Comparison of ENCODE assay signal across 11 mouse cellular contexts in the genomic region with DNA sequence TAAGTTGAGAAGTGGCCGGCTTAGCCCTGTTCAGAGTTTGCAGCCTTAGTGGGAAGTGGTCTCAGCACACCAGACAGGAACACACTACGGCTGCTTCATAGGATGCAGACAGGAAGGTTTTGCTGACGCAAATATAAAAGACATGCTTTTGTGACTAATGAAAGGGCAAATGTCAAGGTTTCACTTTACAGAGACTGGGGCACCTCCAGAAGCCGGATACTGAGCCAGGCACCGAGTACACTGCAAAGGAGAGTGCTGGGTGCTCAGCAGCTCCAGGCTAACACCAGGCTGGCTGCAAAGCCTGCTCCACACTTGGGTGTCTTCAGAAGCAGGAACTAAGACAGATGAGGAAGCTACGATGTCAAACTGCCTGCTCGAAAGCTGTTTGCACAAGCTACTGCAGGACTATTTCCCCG. TPM values are rescaled to one million over a fixed set of nuclear protein-coding genes. Genes with fewer than 3 reads are reported as not detected.
A peak's percentile ranks its signal among the peaks of the same experiment; 100 is the strongest.
DNase-seq lines count a peak whose midpoint lies in the region; ATAC-seq and TF ChIP-seq lines count a peak whose summit lies in the region.
"Had no signal": no experiment of that assay in that cellular context is flagged by ENCODE, and none has a peak within 500 bp of the region (broad histone marks: within the 10 kb centered on the region; RNA-seq: fewer than 3 reads in every experiment).

No protein-coding gene starts in this region.

- H3K36me3 ChIP-seq in kidney, adult 2 months (ENCODE audit: control insufficient read depth, insufficient read depth, low read length), result no peaks in the 10 kb centered on the region
- H3K36me3 ChIP-seq in kidney, embryonic 15.5 days, result no peaks in the 10 kb centered on the region
- H3K36me3 ChIP-seq: limb, embryonic 10.5 days had no signal

- H3K27ac ChIP-seq in kidney, adult 2 months (ENCODE audit: insufficient read depth, low read depth, low read length), result no peak overlapping the region
- H3K27ac ChIP-seq in kidney, embryonic 15.5 days, result no peak overlapping the region
- no peak overlapping the region for H3K27ac ChIP-seq in cerebellum, adult 2 months (ENCODE audit: insufficient read depth, low read length)
- H3K27ac ChIP-seq: limb, embryonic 10.5 days had no signal

- DNase-seq in kidney, adult 2 months, result peak; percentile 24
- DNase-seq in CD4-positive helper T cell, adult 2 months (ENCODE audit: low read depth, low spot score), result peak; percentile 85
- peak; percentile 19 for DNase-seq in embryo, embryonic 10.5 days (ENCODE audit: low spot score)
- no peak for DNase-seq in cerebellum, adult 2 months
- DNase-seq in left cerebral cortex, adult 9 months (ENCODE audit: low spot score in 2 of 2), result no peak
- no peak for DNase-seq in testis, postnatal 14 days (ENCODE audit: low spot score)
- DNase-seq: cerebellum, adult 8-10 months had no signal

- H3K4me2 ChIP-seq in kidney, embryonic 15.5 days, result no peak overlapping the region

- no peak for ATAC-seq in kidney, embryonic 15.5 days (replicated peaks; ENCODE audit: low FRiP score)
- peak; percentile 59 for ATAC-seq in megakaryocyte progenitor cell, adult 5-6 weeks (replicated peaks; ENCODE audit: poor library complexity)
- ATAC-seq: forebrain, embryonic 14.5 days had no signal

- peaks cover 2% of the 10 kb centered on the region; the same call in 1 of the 2 replicates for H3K4me1 ChIP-seq in kidney, adult 2 months (ENCODE audit: control insufficient read depth, insufficient read depth, low read length)
- H3K4me1 ChIP-seq in kidney, embryonic 15.5 days, result peaks cover 17% of the 10 kb centered on the region
- no peaks in the 10 kb centered on the region for H3K4me1 ChIP-seq in cerebellum, adult 2 months (ENCODE audit: control insufficient read depth, insufficient read depth, low read length)

- H3K9ac ChIP-seq in kidney, embryonic 15.5 days, result no peak overlapping the region

- no peak for TF ChIP-seq POLR2A in kidney, adult 2 months (IDR thresholded peaks at IDR 0.05; ENCODE audit: low read depth, low read length)
- TF ChIP-seq POLR2A in cerebellum, adult 2 months (IDR thresholded peaks at IDR 0.05; ENCODE audit: borderline replicate concordance, insufficient read depth, low read length), result no peak

- H3K27me3 ChIP-seq in kidney, adult 2 months (replicated peaks; ENCODE audit: control insufficient read depth, insufficient read depth, low read length), result no peaks in the 10 kb centered on the region
- no peaks in the 10 kb centered on the region for H3K27me3 ChIP-seq in kidney, embryonic 15.5 days
- no peaks in the 10 kb centered on the region for H3K27me3 ChIP-seq in cerebellum, adult 2 months (ENCODE audit: control insufficient read depth, insufficient read depth, low read length)

- no peaks in the 10 kb centered on the region for H3K9me3 ChIP-seq in kidney, embryonic 15.5 days (replicated peaks)
- H3K9me3 ChIP-seq: limb, embryonic 10.5 days had no signal

- WGBS in kidney, adult 2 months, result 50% methylated on average over 8 of the region's 8 CpGs
- WGBS in kidney, embryonic 15.5 days, result 40% methylated on average over 8 of the region's 8 CpGs
- WGBS in cerebellum, adult 2 months, result 79% methylated on average over 8 of the region's 8 CpGs

- TF ChIP-seq CTCF in kidney, adult 2 months (conservative IDR thresholded peaks at IDR 0.05; ENCODE audit: insufficient read depth, insufficient read length, low read depth, low read length), result no peak
- TF ChIP-seq CTCF in cerebellum, adult 2 months (IDR thresholded peaks at IDR 0.05; ENCODE audit: borderline replicate concordance, insufficient read depth, low read depth, low read length), result no peak

- H3K4me3 ChIP-seq in kidney, adult 2 months (ENCODE audit: insufficient read depth, low read depth, low read length), result no peak overlapping the region
- H3K4me3 ChIP-seq in kidney, embryonic 15.5 days (replicated peaks), result no peak overlapping the region
- no peak overlapping the region for H3K4me3 ChIP-seq in cerebellum, adult 2 months (replicated peaks; ENCODE audit: insufficient read depth, low read depth, low read length)
- H3K4me3 ChIP-seq: limb, embryonic 10.5 days had no signal

RNA-seq across cellular contexts. Expression of gene Rab8b, which starts 37.1 kb away (rescaled TPM):
- polyA plus RNA-seq in kidney, adult 2 months (2012; rRNA removed), result 5.6 and 8.1 TPM in 2 replicates
- polyA plus RNA-seq in kidney, embryonic 15.5 days (2015; fragmentation: Nextera tagmentation; extraction: Ambion mirVana), result 24.4 and 26.4 TPM in 2 replicates
- 45.6 and 48.8 TPM in 2 replicates for total RNA-seq in megakaryocyte progenitor cell, adult 5-6 weeks (2015)
- total RNA-seq in megakaryocyte progenitor cell, adult 5-6 weeks (2017), result 78.3 and 81.2 TPM in 2 replicates
- polyA plus RNA-seq in cerebellum, adult 2 months (2012; rRNA removed), result 13.7 and 15.3 TPM in 2 replicates

RNA-seq across cellular contexts. Expression of gene Aph1c, which starts 47.9 kb away (rescaled TPM):
- polyA plus RNA-seq in kidney, adult 2 months (2012; rRNA removed), result 22.9 and 29.4 TPM in 2 replicates
- polyA plus RNA-seq in kidney, embryonic 15.5 days (2015; fragmentation: Nextera tagmentation; extraction: Ambion mirVana), result 5.4 and 7.2 TPM in 2 replicates
- 4.1 and 7.4 TPM in 2 replicates for total RNA-seq in megakaryocyte progenitor cell, adult 5-6 weeks (2015)
- total RNA-seq in megakaryocyte progenitor cell, adult 5-6 weeks (2017), result 0.96 and 3.0 TPM in 2 replicates
- 3.3 and 4.0 TPM in 2 replicates for polyA plus RNA-seq in cerebellum, adult 2 months (2012; rRNA removed)

Comparison
In these comparisons a context has a peak if more than half of its experiments do, and no peak if none do; other contexts are left out.
1. DNase-seq: peak in kidney, adult 2 months (single experiment), CD4-positive helper T cell, adult 2 months (single experiment) and embryo, embryonic 10.5 days (single experiment); none in cerebellum, adult 2 months (0 of 2), left cerebral cortex, adult 9 months (0 of 2) and testis, postnatal 14 days (single experiment).